Mouse (Mus musculus): ENCODE measurements at regions not wholly inside any gene's neighbourhood (a gene's known extent, or its start where the extent isn't known, plus 50 kb on each side); places are given as distances from the start of the nearest gene placed in this dataset.
A peak's percentile ranks its signal among the peaks of the same experiment; 100 is the strongest.

DNA sequence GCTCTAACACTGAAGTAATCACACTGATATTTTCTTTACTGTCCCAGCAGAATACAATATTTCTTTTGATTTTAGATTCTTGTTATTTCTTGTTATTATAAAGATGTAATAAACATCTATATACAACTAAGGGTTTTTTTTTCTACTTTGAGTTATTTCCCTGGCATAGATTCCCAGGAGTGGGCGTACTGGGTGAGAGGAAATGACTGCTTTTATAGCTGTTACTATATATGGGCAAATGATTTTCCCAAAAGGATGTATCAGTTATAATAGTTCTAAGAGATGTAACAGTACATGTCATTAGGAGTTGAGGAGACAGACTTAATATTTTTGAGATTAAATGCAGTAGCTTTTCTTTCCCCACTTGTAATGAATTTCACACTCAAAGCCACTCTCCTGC lies 109.6 kb downstream of the E030025P04Rik start:
- Histone ChIP-seq H3K4me3 (no peak overlapping the region), H3K27ac (no peak overlapping the region)
- no peak for TF ChIP-seq CTCF (IDR thresholded peaks at IDR 0.05)
- DNase-seq (ENCODE audit: extremely low spot score in 1 of 2, low spot score in 2 of 2): no peak
- intact Hi-C loops (cut with DNase I): no loop called here

DNA sequence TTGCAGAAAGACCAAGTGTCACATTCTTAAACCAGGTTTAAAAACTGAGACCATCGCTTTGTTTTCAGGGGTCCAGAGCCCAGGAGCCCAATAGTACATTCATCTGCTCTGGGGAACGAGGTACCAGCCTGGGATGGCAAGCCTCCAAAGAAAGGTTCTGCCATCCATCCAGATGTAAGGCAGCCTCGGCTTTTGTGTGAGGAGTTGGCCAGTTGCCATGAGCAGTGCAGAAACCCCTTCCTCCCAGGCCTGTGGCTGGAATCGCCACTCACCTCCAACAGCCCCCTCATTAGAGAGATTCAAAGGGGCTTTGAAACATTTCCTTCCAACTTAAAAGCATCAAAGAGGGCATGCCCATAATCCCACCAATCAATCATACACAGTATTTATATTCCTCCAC lies 110.1 kb downstream of the E030025P04Rik start:
- no peak for DNase-seq (ENCODE audit: extremely low spot score in 1 of 2, low spot score in 2 of 2)
- intact Hi-C loops (cut with DNase I): no loop called here
- Histone ChIP-seq H3K27ac (no peak overlapping the region), H3K4me3 (no peak overlapping the region)
- no peak for TF ChIP-seq CTCF (IDR thresholded peaks at IDR 0.05)

DNA sequence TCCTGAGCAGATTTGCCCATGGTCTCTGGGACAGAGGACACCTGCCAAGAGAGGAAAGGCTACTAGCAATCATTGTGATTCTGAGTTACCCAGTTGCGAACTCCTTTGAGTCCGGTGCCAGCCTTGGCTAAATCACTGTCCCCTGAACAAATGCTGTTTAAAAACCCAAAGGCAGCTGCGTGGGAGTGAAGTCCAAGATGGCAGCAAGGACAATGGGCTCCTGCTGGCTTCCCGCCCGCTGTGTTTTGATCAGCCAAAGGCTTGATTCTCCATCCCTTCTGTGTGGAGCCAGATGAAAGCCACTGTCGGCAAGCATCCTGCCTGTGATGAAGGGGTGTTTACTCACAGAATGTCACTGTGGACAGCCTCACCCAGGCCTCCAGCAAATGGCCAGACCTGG lies 111.4 kb downstream of the E030025P04Rik start:
- intact Hi-C loops (cut with DNase I): no loop called here
- Histone ChIP-seq H3K27ac (no peak overlapping the region), H3K4me3 (no peak overlapping the region)
- DNase-seq (ENCODE audit: extremely low spot score in 1 of 2, low spot score in 2 of 2): peak; percentile 35 to 39
- no peak for TF ChIP-seq CTCF (IDR thresholded peaks at IDR 0.05)

DNA sequence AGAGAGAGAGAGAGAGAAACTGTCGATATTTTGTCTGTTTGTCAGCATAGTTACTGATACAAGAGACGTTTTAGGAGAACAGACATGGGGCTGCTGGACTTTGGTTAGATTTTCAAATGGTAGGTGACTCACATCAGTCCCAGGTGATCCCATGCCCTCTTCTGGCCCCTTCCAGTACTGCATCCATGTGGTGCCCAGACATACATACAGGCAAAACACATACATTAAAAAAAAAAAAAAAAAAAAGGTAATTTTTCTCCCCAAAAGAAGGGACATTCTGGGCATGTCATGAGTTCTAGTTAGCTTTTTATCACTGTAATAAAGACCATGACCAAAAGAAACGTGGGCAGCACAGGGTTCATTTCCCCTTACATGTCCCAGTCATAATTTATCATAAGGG lies 110.3 kb downstream of the Axin2 start:
- Histone ChIP-seq H3K4me3 (no peak overlapping the region), H3K27ac (no peak overlapping the region)
- peak; percentile 23 to 56 for DNase-seq (ENCODE audit: extremely low spot score in 1 of 2, low spot score in 2 of 2)
- peak; percentile 57 for TF ChIP-seq CTCF (IDR thresholded peaks at IDR 0.05)
- intact Hi-C loops (cut with DNase I): loop anchor here (2.0 kb wide), 2 partner anchors 34 to 106 kb away; no protein-coding TSS in a partner anchor

DNA sequence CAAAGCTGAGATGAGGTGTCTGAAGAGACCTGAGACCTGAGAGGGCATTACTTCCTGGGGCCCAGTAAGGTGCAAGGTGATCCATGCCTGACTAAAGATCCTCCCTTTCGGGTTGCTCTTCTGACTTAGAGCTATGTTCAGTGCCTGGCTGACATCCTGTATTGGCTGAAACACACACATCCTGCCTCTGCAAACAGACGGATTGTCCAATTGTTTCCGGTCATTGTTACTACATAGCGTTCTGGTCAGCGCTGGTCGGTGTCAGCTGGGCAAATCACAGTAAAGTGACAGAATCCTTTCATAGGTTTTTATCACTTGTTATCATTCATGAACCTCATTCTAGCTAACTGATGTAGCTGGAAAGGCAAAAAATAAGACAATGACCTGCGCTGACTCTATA lies 109.7 kb downstream of the Axin2 start:
- intact Hi-C loops (cut with DNase I): loop anchor here (2.0 kb wide), 2 partner anchors 33 to 105 kb away; no protein-coding TSS in a partner anchor
- TF ChIP-seq CTCF (IDR thresholded peaks at IDR 0.05): no peak
- DNase-seq (ENCODE audit: extremely low spot score in 1 of 2, low spot score in 2 of 2): peak in 1 of 2 experiments; percentile 2
- Histone ChIP-seq H3K27ac (no peak overlapping the region), H3K4me3 (no peak overlapping the region)

DNA sequence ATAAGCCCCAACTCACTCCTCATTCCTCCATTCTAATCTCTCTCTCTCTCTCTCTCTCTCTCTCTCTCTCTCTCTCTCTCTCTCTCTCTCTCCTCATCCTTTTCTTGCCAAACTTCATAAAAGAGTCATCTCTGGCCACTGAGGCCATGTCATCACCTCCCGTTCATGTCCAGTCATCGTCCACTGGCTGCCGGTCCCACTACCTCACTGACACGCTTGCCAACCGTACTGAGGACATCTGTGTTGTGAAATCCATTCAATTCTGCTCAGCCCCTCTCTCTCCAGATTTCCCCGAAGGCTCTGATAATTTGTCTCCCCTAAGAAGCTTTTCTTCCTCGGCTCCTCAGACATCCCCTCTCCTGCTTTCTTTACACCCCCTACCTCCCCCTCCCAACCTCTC lies 94.7 kb downstream of the Axin2 start:
- Histone ChIP-seq H3K27ac (no peak overlapping the region), H3K4me3 (no peak overlapping the region)
- no peak for TF ChIP-seq CTCF (IDR thresholded peaks at IDR 0.05)
- DNase-seq (ENCODE audit: extremely low spot score in 1 of 2, low spot score in 2 of 2): no peak
- intact Hi-C loops (cut with DNase I): no loop called here

DNA sequence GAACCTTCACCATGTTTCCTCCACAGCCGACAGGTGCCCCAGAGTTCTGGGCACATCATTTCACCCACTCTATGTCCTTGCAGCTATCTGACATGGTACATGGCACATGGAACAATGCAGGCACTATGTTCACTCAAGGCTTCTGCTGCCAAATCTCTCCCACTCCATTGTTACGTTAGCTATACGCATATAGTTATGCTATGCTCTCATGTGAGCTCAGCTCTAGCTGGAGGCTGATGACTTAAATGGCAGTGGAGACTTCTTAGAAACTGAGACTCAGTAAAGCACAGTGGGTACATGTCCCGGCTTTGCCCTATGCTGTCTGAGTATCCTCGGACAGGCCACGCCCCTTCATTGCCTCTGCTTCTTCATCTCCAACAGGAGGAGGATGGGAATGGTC lies 91.0 kb downstream of the Axin2 start:
- intact Hi-C loops (cut with DNase I): no loop called here
- DNase-seq (ENCODE audit: extremely low spot score in 1 of 2, low spot score in 2 of 2): no peak
- no peak for TF ChIP-seq CTCF (IDR thresholded peaks at IDR 0.05)
- Histone ChIP-seq H3K4me3 (no peak overlapping the region), H3K27ac (no peak overlapping the region)

DNA sequence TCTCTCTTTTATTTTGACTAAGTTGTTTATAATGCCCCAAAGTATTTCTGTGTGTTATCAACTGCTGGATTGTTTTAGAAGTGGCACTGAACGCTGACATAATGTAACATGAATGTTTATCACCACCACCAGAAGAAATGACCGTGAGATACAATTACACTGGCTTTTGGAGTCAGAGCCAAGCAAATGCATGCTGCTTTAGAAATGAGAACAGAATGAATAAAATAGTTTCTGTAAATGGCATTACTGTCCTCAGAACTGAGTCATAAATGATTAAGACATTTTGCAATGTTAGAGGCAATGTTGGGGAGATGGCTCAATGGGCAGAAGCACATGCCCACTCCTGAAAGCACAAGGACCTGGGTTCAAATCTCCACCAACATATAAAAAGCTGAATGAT lies 88.7 kb downstream of the Axin2 start:
- TF ChIP-seq CTCF (IDR thresholded peaks at IDR 0.05): no peak
- no peak overlapping the region for H3K27ac ChIP-seq
- intact Hi-C loops (cut with DNase I): no loop called here
- no peak for DNase-seq (ENCODE audit: extremely low spot score in 1 of 2, low spot score in 2 of 2)
- no peak overlapping the region for H3K4me3 ChIP-seq

DNA sequence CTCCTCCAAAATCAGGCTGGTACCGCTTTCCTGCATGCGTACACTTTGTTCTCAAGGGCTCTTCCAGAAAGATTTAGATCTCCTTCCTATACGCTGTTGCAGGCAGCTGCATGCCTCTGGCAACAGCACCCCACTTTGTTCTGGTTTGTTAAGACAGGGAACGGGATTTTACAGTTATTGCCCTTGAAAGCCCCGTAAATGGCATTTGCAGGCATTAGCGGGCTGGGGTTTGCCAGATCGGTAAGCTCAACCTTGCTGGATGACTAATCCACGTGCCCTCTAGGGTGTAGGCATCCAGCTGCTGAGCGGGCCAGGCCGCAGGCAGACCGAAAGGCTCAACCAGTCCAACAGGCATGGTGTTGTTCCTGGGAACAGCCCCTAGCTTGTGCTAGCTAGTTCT lies 85.5 kb downstream of the Axin2 start:
- no peak for DNase-seq (ENCODE audit: extremely low spot score in 1 of 2, low spot score in 2 of 2)
- no peak for TF ChIP-seq CTCF (IDR thresholded peaks at IDR 0.05)
- no peak overlapping the region for H3K4me3 ChIP-seq
- intact Hi-C loops (cut with DNase I): no loop called here
- H3K27ac ChIP-seq: no peak overlapping the region
